Mouse (Mus musculus) urinary bladder, postnatal 10 days (tissue): ENCODE measurements around the gene Stoml2.

Source experiments
- DNase-seq: peaks from one replicate; pipeline ENCODE4 v3.0.0; 2022; ENCODE audit warnings: low spot score

The Stoml2 gene

DNA sequence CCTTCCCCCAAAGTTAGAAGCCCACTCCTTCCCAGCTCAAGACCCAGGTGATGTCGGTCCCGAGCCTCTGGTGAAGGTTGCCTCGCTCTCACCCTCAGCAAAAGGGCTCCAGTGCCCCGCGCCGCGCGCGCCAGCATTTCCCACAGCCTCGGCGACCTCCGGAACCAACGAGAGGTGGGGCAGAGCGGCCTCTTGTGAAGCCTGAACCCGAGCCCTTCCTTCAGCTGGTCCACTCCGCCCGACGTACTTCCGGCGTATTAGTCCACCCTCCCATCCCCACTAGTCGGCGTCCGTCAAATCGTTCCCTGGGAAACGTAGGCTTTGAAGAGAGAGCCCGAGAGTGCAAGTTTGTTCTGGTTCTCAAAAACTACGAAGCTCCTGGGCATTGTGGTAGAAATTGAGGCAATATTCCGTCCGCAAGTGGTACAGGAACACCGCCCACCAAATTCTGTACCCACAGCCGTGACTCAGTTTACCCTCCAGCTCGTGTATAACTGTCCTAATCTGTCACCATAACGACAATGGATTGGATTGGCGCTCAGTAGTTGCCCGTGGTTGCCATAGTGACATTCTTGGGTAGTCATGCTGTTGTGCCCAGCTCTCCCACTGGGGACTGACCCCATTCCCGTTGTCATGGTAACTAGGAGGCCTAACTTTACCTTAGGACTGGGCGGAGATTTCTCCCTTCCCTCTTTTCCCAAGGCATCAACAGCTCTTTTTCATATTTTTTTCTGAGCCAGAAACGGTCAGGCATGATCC is at the start of gene Stoml2:
Gene Stoml2, minus strand, starts transcription at position 474 of the 759 bp plus-strand sequence.
- peak; percentile 71 for DNase-seq

DNA sequence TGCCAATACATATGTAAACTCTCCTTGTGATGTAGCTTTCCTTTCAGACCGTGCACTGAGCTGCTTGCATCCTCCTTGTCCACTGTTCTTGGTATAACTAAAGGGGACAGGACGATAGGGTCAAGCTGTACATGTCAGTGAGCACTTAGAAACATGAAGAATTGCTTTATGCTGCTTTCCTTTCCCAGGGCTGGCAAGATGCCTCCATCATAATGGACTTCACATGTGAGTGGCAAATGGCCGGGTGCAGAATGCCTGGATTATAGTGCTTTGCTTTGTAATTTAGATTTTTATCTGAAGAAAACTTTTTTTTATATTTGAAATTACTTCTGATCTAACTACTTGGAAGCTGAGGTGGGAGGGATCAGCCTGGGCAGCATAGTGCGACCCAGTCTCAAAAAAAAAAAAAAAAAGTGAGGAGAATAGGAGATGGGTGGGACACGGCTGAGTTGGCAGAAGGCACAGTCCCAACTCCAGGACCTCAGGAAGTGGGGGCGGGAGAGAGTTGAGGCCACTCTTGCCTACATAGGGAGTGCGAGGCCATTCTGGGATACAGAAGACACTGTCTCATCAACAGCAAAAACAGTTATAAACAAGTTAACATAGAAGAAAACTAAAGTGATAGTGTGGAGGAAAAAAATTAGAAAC is 46.7 kb upstream of the Stoml2 start:
- DNase-seq: no peak

DNA sequence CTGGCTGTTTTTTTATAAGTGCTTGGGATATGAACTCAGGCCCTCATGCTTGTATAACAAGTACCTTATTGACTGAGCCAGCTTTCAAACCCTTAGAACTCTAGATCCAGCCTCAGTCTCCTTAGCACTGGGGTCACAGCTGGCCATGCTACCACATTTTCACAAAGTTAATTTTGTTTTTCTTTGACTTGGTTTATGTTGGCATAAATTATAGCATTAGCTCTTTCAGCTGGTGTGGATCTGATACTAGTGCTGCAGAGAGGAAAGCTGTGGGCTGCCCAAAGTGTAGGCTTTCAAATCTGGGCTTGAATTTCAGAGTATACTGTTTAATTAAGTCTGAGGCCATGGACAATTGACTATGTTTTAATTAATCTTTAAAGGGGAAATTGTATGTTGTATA is 43.4 kb upstream of the Stoml2 start:
- DNase-seq: no peak

DNA sequence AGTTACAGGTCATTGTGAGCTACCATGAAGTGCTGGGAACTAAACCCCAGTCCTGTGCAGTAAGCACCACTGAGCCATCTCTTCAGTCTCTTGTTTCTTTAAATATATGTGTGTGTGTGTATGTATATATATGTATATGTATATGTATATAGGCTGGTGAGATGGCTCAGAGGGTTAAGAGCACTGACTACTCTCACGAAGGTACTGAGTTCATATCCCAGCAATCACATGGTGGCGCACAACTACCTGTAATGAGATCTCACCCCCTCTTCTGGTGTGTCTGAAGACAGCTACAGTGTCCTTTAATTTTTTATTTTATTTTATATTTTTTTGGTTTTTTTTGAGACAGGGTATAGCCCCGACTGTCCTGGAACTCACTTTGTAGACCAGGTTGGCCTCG is 34.0 kb upstream of the Stoml2 start:
- no peak for DNase-seq

DNA sequence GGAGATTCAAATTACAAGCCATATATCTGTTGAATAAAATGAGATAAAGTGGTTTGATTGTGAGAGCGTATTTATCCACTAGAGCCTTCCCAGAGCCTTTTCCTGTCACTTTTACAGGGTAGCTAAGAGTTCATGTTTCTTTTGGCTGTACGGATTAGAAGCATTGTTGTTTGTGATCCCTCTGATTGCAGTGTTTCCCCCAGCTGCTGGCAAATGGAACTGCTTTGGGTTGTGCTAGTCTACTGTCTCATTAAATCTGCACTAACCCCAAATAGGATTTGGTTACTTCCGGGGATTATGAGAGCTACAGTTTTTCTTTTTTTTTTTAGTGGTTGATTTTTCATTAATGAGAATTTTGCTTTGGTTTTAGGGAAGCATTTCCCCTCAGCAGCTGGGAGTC is 28.8 kb upstream of the Stoml2 start:
- no peak for DNase-seq

DNA sequence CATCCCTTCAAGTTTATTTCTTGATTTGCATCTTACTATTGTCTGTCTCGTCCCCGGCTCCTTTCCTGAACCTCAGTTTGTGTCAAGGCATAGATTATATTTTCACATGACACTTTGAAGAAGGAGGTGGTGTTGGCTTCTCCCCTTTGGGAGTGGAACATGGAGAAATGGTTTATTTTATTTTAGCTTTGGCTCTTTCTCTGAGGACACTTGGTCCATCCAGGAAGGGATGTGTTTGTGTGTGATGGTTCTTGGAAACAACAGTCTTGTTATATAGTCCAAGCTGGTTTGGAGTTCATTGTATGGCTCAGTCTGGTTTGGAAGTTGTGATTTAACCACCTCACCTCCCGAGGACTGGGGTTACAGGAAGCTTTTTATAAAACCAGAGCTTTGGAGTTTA is 28.2 kb upstream of the Stoml2 start:
- no peak for DNase-seq

DNA sequence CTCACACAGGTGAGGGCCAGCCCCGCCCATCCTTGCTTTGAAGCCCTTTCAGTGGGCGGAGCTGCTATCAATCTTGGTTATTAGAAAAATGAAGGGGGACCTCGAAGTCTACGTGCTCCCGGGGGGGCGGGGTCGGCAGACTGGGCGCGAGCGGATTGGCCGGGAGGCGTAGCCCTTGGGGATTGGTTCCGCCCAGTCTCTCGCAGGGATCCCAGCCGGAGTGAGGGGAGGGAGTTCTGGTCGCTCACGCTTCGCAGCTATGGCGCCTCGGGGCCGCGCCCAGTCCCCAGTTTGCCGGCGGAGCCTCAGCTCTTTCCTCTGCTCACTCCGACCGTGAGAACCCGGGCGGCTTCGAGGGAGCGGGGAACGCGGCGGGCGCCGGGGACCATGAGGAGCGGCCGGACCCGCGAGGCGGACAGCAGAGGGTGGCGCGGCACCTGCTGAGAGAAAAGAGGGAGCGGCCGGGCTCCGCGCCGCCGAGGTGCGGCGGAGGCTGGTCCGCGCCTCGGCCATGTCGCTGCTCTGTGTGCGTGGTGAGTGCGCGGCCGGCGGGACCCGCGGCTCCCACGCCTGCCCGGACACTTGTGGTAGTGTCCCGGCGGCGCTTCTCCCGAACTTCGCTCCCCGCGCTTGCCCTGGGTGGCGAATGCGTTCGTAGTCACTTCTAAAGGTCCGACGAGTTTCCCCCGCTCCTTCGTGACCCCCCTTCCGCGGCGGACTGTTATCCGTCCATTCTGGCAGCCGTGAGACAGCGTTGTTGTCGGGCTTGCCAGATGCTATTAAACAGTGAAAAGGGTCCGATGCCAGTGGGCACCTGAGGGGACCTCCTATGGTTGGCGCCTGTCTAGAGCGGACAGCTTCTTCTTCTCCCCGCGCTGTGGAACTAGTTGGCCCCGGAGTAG is 27.5 kb upstream of the Stoml2 start, which contains the start of gene Unc13b:
Gene Unc13b, plus strand, starts transcription at position 201 of the 902 bp plus-strand sequence.
- DNase-seq: peak; percentile 63

DNA sequence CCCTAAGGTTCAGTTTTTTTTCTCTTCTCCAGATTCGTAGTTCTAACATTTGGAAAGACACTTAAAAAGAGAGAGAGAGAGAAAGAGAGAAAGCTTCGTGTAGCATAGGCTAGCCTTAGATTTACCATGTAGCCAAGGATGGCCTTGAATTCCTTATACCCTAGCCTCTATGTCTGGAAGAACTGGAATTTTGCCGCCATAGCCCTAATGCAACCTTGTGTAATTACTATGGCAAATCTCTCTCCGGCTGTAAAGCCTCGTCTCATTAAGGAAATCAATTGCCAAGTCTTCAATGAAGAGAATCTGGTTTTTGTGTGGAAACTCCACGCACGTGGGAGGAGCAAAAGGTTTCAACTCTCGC is 26.9 kb upstream of the Stoml2 start:
- no peak for DNase-seq

DNA sequence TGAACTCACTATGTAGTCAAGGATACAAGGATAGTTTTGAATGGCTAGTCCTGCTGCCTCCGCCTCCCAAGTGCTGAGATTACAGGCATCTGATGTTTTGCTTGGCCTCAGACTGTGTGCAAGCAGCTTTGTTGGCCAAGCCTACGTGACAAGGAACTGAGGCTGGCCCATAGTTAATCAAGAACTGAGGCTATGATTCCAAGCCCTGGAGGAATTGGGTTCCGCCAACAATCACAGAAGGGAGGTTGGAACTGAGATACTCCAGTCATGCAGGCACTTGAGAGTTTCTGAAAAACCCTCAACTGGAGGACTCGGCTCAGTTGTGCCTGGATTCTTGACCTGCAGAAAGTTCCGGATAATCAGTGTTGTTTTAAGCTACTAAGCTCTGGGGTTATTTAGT is 26.1 kb upstream of the Stoml2 start:
- DNase-seq: no peak

DNA sequence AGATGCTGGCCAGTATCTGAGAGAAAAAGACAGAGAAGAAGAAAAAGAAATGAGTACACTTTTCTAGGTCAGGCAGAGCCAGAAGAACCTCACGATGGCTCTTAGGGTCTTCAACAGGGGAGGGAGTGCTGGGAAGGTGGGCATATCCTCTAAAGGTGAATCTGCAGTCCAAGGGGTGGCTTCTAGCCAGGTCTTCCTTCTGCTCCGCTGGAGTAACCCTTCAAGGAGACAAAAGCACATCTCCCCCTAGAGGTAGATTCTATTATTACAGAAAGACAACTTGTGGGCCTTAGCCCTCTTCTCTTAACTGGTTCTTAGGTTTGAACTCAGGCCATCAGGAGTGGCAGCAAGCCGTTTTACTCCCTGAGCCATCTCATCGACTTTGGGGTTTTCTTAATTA is 21.1 kb upstream of the Stoml2 start:
- no peak for DNase-seq

DNA sequence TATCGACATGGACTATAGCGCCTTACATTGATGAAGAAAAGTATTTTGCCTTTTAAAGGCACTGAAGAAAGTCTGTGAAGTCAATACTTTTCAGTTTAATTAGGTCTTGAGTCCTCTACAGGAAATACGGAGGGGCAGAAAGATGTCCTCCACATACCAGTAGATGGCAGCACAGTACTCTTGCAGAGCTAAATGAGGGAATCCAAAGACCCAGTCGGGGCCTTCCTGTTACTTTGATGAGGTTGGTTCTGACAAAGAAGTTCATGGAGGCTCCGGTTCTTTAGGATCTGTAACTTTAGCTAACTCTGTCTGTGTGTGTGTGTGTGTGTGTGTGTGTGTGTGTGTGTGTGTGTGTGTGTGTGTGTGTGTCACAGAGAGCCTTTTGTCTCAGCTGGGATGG is 15.7 kb upstream of the Stoml2 start:
- no peak for DNase-seq

DNA sequence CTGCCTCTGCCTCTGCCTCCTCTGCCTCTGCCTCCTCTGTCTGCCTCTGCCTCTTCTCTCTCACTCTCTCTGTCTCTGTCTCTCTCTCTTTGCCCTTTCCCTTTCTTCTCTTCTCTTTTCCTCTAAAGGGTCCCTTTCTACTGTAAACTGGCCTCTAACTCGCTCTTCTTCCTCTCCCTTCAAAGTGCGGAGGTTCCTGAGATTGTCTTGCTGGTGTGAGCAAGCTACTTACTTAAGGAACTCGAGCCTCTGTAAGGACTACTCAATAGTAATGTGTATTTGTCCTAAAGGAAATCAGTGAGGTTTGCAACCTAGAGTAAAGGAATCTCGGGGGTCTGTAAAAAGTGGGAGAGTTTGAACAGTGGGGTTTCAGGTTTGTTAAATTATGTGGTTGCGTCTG is 15.1 kb upstream of the Stoml2 start:
- DNase-seq: no peak

DNA sequence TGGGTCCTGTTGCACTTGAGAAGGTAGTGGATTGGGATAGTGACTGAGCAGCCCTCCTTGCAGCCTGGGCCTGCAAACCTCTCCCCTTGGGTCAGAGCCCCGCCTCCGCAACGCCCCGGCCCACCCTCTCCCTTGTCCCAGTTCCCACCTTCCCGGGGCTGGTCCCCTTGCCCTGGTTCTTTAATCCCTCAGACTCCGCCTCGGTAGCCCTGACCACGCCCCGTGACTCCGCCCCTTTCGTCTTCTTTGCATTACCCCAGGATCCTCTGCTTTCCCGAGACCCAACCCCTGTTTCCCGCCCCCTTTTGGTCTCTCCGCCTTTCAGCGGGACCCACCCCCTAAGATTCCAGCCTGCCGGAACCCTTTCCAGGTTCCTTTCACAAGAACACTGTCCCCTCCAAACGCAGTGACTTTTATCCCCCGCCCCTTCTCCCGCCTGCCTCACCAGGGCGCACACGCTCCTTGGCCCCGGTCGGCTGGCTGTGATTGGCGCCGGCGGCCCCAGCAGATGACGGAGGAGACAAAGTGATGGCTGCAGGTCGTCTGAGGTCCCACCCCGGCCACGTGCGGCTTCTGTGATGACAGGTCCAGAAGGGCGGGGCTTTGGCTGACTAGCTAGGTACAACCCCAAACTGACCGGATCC is 14.3 kb upstream of the Stoml2 start, which contains the start of gene Fam214b:
Gene Fam214b, minus strand, starts transcription at position 562 of the 644 bp plus-strand sequence.
- DNase-seq: peak; percentile 96

DNA sequence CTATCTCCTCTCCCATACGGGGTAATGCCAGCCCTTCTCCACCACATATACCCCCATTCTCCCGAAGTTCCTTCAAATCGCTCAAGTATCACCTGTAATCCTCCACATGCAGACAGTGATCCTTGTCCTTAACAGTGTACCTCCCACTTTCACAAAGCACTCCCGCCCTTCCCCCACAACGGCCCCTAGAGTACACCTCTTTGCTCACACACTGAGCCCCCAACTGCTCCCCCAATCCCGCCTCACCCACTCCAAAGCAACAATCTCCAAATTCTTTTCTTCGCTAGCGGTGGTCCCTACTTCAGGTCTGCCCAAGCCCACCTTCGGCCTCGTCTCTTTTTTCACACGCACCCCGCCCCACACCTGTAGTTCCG is 13.8 kb upstream of the Stoml2 start:
- no peak for DNase-seq

DNA sequence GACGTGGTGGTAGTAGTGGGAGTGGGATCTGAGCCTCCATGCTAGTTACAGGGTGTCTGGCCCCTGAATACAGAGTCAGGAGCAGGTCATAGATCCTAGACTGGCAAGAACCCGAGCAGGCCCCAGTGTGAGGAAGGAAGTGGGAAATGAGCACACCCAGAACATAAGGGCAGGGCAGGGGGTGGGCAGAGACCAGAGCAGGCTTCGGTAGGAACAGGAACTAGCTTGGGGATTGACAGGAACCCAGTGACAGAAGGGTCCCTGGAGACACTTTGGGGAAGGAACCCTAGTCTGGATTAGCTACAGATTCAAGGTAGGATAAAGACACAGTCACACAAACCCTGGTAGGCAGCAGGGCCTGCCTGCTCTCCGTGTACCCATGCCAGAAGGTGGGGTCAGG is 13.2 kb upstream of the Stoml2 start:
- no peak for DNase-seq

DNA sequence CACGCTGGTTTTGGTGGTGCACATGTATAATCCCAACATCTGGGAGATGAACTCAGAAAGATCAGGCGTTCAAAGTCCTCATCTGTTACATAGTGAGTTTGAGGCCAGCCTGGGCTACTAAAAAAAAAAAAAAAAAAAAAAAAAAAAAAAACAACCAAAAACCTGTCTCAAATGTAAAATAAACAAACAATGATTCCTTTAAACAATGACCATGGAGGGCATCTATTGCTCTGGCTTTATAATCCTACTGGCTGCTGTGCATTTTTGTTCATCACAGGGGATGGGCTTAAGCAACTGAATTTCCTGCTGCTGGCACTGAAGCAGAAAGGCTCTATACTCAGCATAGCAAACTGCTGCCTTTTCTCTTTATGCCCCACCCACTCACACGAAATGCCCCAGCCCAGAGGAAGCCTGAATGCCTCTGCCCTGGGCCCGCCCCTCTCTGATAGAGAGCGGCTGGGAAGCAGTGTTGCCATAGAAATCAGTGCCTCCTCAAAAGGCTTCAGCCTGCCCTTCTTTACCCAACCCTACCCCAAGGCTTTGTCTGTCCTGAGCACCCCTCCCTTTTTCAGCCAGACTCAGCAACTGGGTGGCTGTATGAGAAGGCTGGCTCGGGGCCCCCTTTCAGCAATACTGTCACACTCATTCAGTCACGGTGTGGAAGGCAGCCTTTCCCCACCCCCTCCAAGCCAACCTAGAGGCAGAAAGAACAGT is 12.3 kb upstream of the Stoml2 start:
- DNase-seq: no peak

DNA sequence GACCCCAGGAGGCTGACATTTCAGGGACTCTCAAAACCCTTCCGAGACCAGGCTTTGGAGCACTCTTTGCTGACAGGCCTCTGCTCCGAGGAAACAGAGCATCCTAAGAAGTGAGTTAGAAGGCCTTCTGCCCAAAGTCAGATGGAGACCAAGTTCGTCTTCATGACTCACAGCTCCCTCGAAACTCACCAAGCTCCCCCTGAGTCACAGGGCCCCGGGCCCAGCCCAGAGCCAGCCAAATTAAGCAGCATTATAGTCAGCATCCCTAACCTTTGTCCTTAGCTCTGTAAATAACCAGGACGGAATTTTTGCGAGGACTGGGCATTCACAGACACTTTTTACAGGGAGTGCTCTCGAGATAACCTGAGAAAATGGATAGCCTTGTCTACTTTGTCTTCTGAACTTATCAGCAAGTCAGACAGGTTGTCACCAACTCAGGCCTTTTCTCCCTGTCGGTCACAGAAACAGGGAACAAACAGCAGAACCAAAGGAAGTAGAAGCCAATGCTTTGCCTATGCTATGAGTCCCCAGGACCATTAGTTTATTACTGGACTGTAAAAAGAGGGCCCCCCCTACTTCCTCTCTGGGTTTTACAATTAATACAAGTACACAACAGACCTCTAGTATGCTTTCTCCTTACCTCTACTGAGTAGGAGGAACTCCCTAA is 9.5 kb upstream of the Stoml2 start:
- DNase-seq: no peak

DNA sequence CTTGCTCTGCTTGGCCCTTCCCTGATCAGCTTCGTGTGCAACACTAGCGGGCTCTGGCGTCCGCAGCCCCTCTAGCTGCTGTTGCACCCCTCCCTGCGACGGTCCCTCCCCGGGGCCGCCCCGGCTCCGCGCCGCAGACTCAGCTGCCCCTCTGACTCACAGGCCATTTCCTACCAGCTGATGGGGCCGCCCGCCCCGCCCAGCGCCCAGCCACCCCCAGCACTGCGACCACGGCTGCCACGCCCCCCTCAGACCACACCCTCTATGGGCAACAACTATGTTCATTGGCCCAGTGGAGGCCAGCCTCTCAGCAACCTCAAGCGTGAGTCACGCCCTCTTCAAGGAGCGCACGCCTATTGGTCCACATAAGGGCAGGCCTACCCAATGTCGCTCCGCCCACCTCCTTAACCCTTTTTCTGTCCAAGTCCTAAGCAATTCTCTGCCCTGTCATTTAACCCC is 8.6 kb upstream of the Stoml2 start:
- peak; percentile 88 for DNase-seq

DNA sequence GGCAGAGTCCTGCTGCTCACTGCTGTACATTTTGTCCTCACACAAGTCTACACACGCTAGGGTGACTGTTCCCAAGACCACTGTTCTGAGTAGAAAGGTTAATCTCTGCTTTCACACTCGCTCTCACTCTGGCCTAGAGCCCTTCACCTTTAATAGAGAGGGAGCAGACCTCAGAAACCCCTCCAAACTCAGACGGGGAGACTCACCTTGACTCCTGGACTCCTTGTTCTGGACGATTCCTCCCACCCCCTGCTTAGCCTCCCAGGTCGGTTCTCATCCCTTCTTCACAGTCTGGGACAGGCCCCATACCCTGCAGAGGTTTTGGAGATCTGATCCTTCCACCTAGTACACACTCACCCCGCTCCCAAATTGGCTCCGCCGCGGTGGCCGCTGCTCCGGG is 8.1 kb upstream of the Stoml2 start:
- no peak for DNase-seq

DNA sequence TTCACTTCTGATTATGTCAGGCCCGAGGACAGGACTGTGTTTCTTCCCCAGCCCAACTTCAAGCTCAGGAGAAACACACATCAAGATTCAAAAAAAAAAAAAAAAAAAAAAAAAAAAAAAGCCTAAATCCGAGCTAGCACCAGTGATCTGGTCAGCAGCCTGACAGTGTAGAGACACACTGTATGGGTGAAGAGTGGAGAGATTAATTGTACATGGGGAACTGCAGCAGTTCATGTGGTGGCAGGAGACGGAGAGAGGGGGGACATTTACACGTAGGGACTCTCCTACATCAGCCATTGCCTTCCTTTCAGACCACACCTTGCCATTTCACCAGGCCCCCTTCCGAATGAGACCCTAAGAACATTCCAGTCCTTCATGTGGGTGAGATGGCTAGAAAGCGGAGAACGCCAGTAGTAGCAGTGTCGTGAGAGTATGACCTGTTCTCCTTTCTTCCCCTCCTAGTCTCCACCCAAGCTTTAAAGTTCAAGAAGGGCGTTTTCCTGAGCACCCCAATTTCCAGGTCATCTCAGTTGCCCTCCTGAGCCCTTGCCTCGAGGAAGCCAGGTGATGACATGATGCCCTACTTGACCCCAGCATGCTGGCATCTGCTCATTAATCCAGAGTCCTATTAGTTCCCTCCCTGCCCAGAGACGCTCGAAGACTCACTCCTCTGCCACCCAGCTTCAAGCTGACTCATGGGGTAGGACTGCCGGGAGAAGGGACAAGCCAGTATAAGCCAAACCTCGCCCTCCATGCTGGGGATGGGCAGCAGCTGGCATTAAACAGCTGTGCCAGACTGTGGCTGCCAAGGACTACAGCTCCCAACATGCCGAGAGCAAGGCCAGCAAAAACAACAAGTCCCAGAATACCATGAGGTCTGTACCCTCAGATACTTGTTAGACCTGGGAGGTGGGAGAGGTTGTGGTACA is 7.3 kb upstream of the Stoml2 start:
- no peak for DNase-seq
